Mouse (Mus musculus): ENCODE measurements at regions not wholly inside any gene's neighbourhood (a gene's known extent, or its start where the extent isn't known, plus 50 kb on each side); places are given as distances from the start of the nearest gene placed in this dataset.

GRCm38 (mm10) chr8:89566986-89567385, 523.0 kb upstream of the Sall1 start:
- ATAC-seq (ENCODE audit: low FRiP score, low read depth) (no peak), DNase-seq (ENCODE audit: low spot score) (no peak)
- peaks cover 13% of the 10 kb centered on the region; the same call in 1 of the 2 replicates for H3K27me3 ChIP-seq (ENCODE audit: control insufficient read depth, insufficient read depth, low read length)
- no peak for TF ChIP-seq POLR2A (IDR thresholded peaks at IDR 0.05; ENCODE audit: borderline replicate concordance, extremely low read depth, insufficient read depth, insufficient read length)
- H3K36me3 ChIP-seq (ENCODE audit: control insufficient read depth, insufficient read depth, low read length): no peaks in the 10 kb centered on the region
- no peaks in the 10 kb centered on the region; the same call in 1 of the 2 replicates for H3K4me1 ChIP-seq (ENCODE audit: control insufficient read depth, insufficient read depth, low read length)
- no peak overlapping the region for H3K4me3 ChIP-seq (replicated peaks; ENCODE audit: low read length)
- H3K9me3 ChIP-seq (ENCODE audit: control insufficient read depth, low read length): no peaks in the 10 kb centered on the region
- H3K27ac ChIP-seq (replicated peaks; ENCODE audit: low read depth, low read length): no peak overlapping the region
- 56% methylated on average over 7 of the region's 7 CpGs for WGBS
- no peak overlapping the region for H3K9ac ChIP-seq (ENCODE audit: low read depth, low read length, severe bottlenecking)
- no peak overlapping the region for H3K4me2 ChIP-seq (replicated peaks; ENCODE audit: low read depth, low read length, severe bottlenecking)

- no peaks in the 10 kb centered on the region for H3K9me3 ChIP-seq (ENCODE audit: control insufficient read depth, low read length)
- H3K4me3 ChIP-seq (replicated peaks; ENCODE audit: low read length): no peak overlapping the region
- peaks cover 13% of the 10 kb centered on the region; the same call in 1 of the 2 replicates for H3K27me3 ChIP-seq (ENCODE audit: control insufficient read depth, insufficient read depth, low read length)
- 8% methylated on average over 4 of the region's 4 CpGs for WGBS
- H3K36me3 ChIP-seq (ENCODE audit: control insufficient read depth, insufficient read depth, low read length): no peaks in the 10 kb centered on the region
- no peak overlapping the region for H3K9ac ChIP-seq (ENCODE audit: low read depth, low read length, severe bottlenecking)
- no peak for DNase-seq (ENCODE audit: low spot score)
- no peak overlapping the region for H3K4me2 ChIP-seq (replicated peaks; ENCODE audit: low read depth, low read length, severe bottlenecking)
- ATAC-seq (ENCODE audit: low FRiP score, low read depth): no peak
- TF ChIP-seq POLR2A (IDR thresholded peaks at IDR 0.05; ENCODE audit: borderline replicate concordance, extremely low read depth, insufficient read depth, insufficient read length): no peak
- H3K4me1 ChIP-seq (ENCODE audit: control insufficient read depth, insufficient read depth, low read length): no peaks in the 10 kb centered on the region; the same call in 1 of the 2 replicates
- H3K27ac ChIP-seq (replicated peaks; ENCODE audit: low read depth, low read length): no peak overlapping the region
These were observed 522.5 kb upstream of the Sall1 start for GRCm38 (mm10) chr8:89566461-89566860.

- H3K9ac ChIP-seq (ENCODE audit: low read depth, low read length, severe bottlenecking): no peak overlapping the region
- no peaks in the 10 kb centered on the region for H3K36me3 ChIP-seq (ENCODE audit: control insufficient read depth, insufficient read depth, low read length)
- H3K4me2 ChIP-seq (replicated peaks; ENCODE audit: low read depth, low read length, severe bottlenecking): no peak overlapping the region
- no peak overlapping the region for H3K27ac ChIP-seq (replicated peaks; ENCODE audit: low read depth, low read length)
- peaks cover 13% of the 10 kb centered on the region; the same call in 1 of the 2 replicates for H3K27me3 ChIP-seq (ENCODE audit: control insufficient read depth, insufficient read depth, low read length)
- H3K4me1 ChIP-seq (ENCODE audit: control insufficient read depth, insufficient read depth, low read length): no peaks in the 10 kb centered on the region; the same call in 1 of the 2 replicates
- DNase-seq (ENCODE audit: low spot score) (no peak), ATAC-seq (ENCODE audit: low FRiP score, low read depth) (no peak)
- no peak for TF ChIP-seq POLR2A (IDR thresholded peaks at IDR 0.05; ENCODE audit: borderline replicate concordance, extremely low read depth, insufficient read depth, insufficient read length)
- no peaks in the 10 kb centered on the region for H3K9me3 ChIP-seq (ENCODE audit: control insufficient read depth, low read length)
- WGBS: 81% methylated on average over 9 of the region's 9 CpGs
- H3K4me3 ChIP-seq (replicated peaks; ENCODE audit: low read length): no peak overlapping the region
These were observed 521.3 kb upstream of the Sall1 start for GRCm38 (mm10) chr8:89565147-89565826.

- no peaks in the 10 kb centered on the region for H3K36me3 ChIP-seq (ENCODE audit: control insufficient read depth, insufficient read depth, low read length)
- 26% methylated on average over 2 of the region's 2 CpGs for WGBS
- no peak overlapping the region for H3K27ac ChIP-seq (replicated peaks; ENCODE audit: low read depth, low read length)
- no peak overlapping the region for H3K4me2 ChIP-seq (replicated peaks; ENCODE audit: low read depth, low read length, severe bottlenecking)
- H3K9ac ChIP-seq (ENCODE audit: low read depth, low read length, severe bottlenecking): no peak overlapping the region
- H3K27me3 ChIP-seq (ENCODE audit: control insufficient read depth, insufficient read depth, low read length): peaks cover 9% of the 10 kb centered on the region; the same call in 1 of the 2 replicates
- no peaks in the 10 kb centered on the region; the same call in 1 of the 2 replicates for H3K4me1 ChIP-seq (ENCODE audit: control insufficient read depth, insufficient read depth, low read length)
- DNase-seq (ENCODE audit: low spot score): no peak
- no peaks in the 10 kb centered on the region for H3K9me3 ChIP-seq (ENCODE audit: control insufficient read depth, low read length)
- no peak overlapping the region for H3K4me3 ChIP-seq (replicated peaks; ENCODE audit: low read length)
- TF ChIP-seq POLR2A (IDR thresholded peaks at IDR 0.05; ENCODE audit: borderline replicate concordance, extremely low read depth, insufficient read depth, insufficient read length): no peak
- no peak for ATAC-seq (ENCODE audit: low FRiP score, low read depth)
These were observed 519.6 kb upstream of the Sall1 start for GRCm38 (mm10) chr8:89563544-89563943.

GRCm38 (mm10) chr8:89562597-89562996, 518.6 kb upstream of the Sall1 start:
- H3K36me3 ChIP-seq (ENCODE audit: control insufficient read depth, insufficient read depth, low read length): no peaks in the 10 kb centered on the region
- no peak for ATAC-seq (ENCODE audit: low FRiP score, low read depth)
- H3K27me3 ChIP-seq (ENCODE audit: control insufficient read depth, insufficient read depth, low read length): 0 out of 2 replicates have a peak, but pooled peaks cover 4% of the 10 kb centered on the region
- H3K27ac ChIP-seq (replicated peaks; ENCODE audit: low read depth, low read length): no peak overlapping the region
- H3K9me3 ChIP-seq (ENCODE audit: control insufficient read depth, low read length): no peaks in the 10 kb centered on the region
- H3K9ac ChIP-seq (ENCODE audit: low read depth, low read length, severe bottlenecking): no peak overlapping the region
- DNase-seq (ENCODE audit: low spot score): no peak
- H3K4me3 ChIP-seq (replicated peaks; ENCODE audit: low read length): no peak overlapping the region
- no peak for TF ChIP-seq POLR2A (IDR thresholded peaks at IDR 0.05; ENCODE audit: borderline replicate concordance, extremely low read depth, insufficient read depth, insufficient read length)
- H3K4me1 ChIP-seq (ENCODE audit: control insufficient read depth, insufficient read depth, low read length): no peaks in the 10 kb centered on the region; the same call in 1 of the 2 replicates
- H3K4me2 ChIP-seq (replicated peaks; ENCODE audit: low read depth, low read length, severe bottlenecking): no peak overlapping the region
- 37% methylated on average over 8 of the region's 8 CpGs for WGBS
